Mouse (Mus musculus): ENCODE measurements at regions not wholly inside any gene's neighbourhood (a gene's known extent, or its start where the extent isn't known, plus 50 kb on each side); places are given as distances from the start of the nearest gene placed in this dataset.

- no peak for DNase-seq (ENCODE audit: low spot score)
Observed at GRCm38 (mm10) chr11:114551262-114551661, 117.1 kb upstream of the Rpl38 start.

- DNase-seq (ENCODE audit: low spot score): no peak
Observed at GRCm38 (mm10) chr11:114548658-114549057, 119.7 kb upstream of the Rpl38 start.

- no peak for DNase-seq (ENCODE audit: low spot score)
Observed at GRCm38 (mm10) chr11:114544212-114544611, 124.1 kb upstream of the Rpl38 start.

GRCm38 (mm10) chr11:114542167-114542566 lies 126.2 kb upstream of the Rpl38 start:
- no peak for DNase-seq (ENCODE audit: low spot score)

- no peak for DNase-seq (ENCODE audit: low spot score)
Observed at GRCm38 (mm10) chr11:114540503-114540902, 127.8 kb upstream of the Rpl38 start.

GRCm38 (mm10) chr11:114536616-114537493 lies 131.5 kb upstream of the Rpl38 start:
- no peak for DNase-seq (ENCODE audit: low spot score)

- no peak for DNase-seq (ENCODE audit: low spot score)
Observed at GRCm38 (mm10) chr11:114535900-114536299, 132.4 kb upstream of the Rpl38 start.

GRCm38 (mm10) chr11:114534436-114534835 lies 133.9 kb upstream of the Rpl38 start:
- DNase-seq (ENCODE audit: low spot score): no peak

- DNase-seq (ENCODE audit: low spot score): no peak
Observed at GRCm38 (mm10) chr11:114531241-114531765, 137.0 kb upstream of the Rpl38 start.

- DNase-seq (ENCODE audit: low spot score): no peak
Observed at GRCm38 (mm10) chr11:114528937-114529772, 139.2 kb upstream of the Rpl38 start.

- DNase-seq (ENCODE audit: low spot score): peak; percentile 41
Observed at GRCm38 (mm10) chr11:114523444-114524238, 144.7 kb upstream of the Rpl38 start.

- DNase-seq (ENCODE audit: low spot score): no peak
Observed at GRCm38 (mm10) chr11:114515278-114515677, 153.0 kb upstream of the Rpl38 start.

- no peak for DNase-seq (ENCODE audit: low spot score)
Observed at GRCm38 (mm10) chr11:114514126-114514525, 154.2 kb upstream of the Rpl38 start.

- DNase-seq (ENCODE audit: low spot score): no peak
Observed at GRCm38 (mm10) chr11:114513446-114513845, 154.9 kb upstream of the Rpl38 start.

- DNase-seq (ENCODE audit: low spot score): peak; percentile 18
Observed at GRCm38 (mm10) chr11:114511994-114512393, 156.3 kb upstream of the Rpl38 start.

GRCm38 (mm10) chr11:114502562-114502961 lies 165.8 kb upstream of the Rpl38 start:
- no peak for DNase-seq (ENCODE audit: low spot score)

GRCm38 (mm10) chr11:114501869-114502540 lies 166.3 kb upstream of the Rpl38 start:
- DNase-seq (ENCODE audit: low spot score): no peak

- DNase-seq (ENCODE audit: low spot score): no peak
Observed at GRCm38 (mm10) chr11:114500416-114500815, 167.9 kb upstream of the Rpl38 start.

GRCm38 (mm10) chr11:114499665-114500064 lies 168.7 kb upstream of the Rpl38 start:
- DNase-seq (ENCODE audit: low spot score): no peak

- no peak for DNase-seq (ENCODE audit: low spot score)
Observed at GRCm38 (mm10) chr11:114495520-114495921, 172.8 kb upstream of the Rpl38 start.

- DNase-seq (ENCODE audit: low spot score): no peak
Observed at GRCm38 (mm10) chr11:114486455-114486854, 181.9 kb upstream of the Rpl38 start.

All from gastrocnemius, adult 18-20 months (tissue).